Mouse (Mus musculus) stomach, postnatal 0 days (tissue): ENCODE results near the gene Crtac1. TPM values are rescaled to one million over a fixed set of nuclear protein-coding genes. Genes with fewer than 3 reads are reported as not detected.

Source experiments
- ATAC-seq: fragments of 200-750 bp; cut with Nextera tagmentation; 2 replicates; pipeline ENCODE4 v1.8.0; 2017; ENCODE audit not compliant: low FRiP score, low TSS enrichment
- DNase-seq: peaks from one replicate; pipeline ENCODE4 v3.0.0-alpha.2; 2016; ENCODE audit warnings: low spot score
- H3K27ac ChIP-seq: fragments of 300-500 bp; sonication (generic); replicated peaks from 2 replicates; pipeline ENCODE4 v1.5.1; 2014; ENCODE audit warnings: mild to moderate bottlenecking, control low read depth
- H3K27me3 ChIP-seq: fragments of 300-500 bp; sonication (generic); 2 replicates; pipeline ENCODE4 v1.6.1; 2014; ENCODE audit warnings: low read length; ENCODE audit not compliant: control insufficient read depth, insufficient read depth
- H3K36me3 ChIP-seq: fragments of 300-500 bp; sonication (generic); 2 replicates; pipeline ENCODE4 v1.6.1; 2014; ENCODE audit warnings: low read length, mixed read lengths; ENCODE audit not compliant: control insufficient read depth, insufficient read depth
- H3K4me1 ChIP-seq: fragments of 300-500 bp; sonication (generic); replicated peaks from 2 replicates; pipeline ENCODE4 v1.6.1; 2014; ENCODE audit warnings: antibody characterized with exemption; ENCODE audit not compliant: control insufficient read depth, insufficient read depth
- H3K4me2 ChIP-seq: fragments of 300-500 bp; sonication (generic); replicated peaks from 2 replicates; pipeline ENCODE4 v1.6.1; 2014; ENCODE audit warnings: low read depth, mild to moderate bottlenecking, control low read depth, moderate library complexity
- H3K4me3 ChIP-seq: fragments of 300-500 bp; sonication (generic); 2 replicates; pipeline ENCODE4 v1.5.1; 2014; ENCODE audit warnings: low read depth, low read length, control low read depth
- H3K9ac ChIP-seq: fragments of 300-500 bp; sonication (generic); 2 replicates; pipeline ENCODE4 v1.6.1; 2014; ENCODE audit warnings: mild to moderate bottlenecking, low read length, control low read depth, mixed read lengths
- H3K9me3 ChIP-seq: fragments of 300-500 bp; sonication (generic); 2 replicates; pipeline ENCODE4 v1.6.1; 2016; ENCODE audit warnings: low read length; ENCODE audit not compliant: control insufficient read depth
- CTCF ChIP-seq: IDR thresholded peaks from 2 replicates; pipeline ENCODE4 v1.5.1; 2016; ENCODE audit warnings: antibody characterized with exemption, low read depth, mild to moderate bottlenecking, moderate library complexity
- EP300 ChIP-seq: optimal IDR thresholded peaks from 2 replicates; pipeline ENCODE3; 2016; ENCODE audit warnings: antibody characterized with exemption
- WGBS: fragments of 180-500 bp; shearing (Covaris S2); extraction: QIAGEN DNeasy Blood & Tissue Kit; methylation state at CpG from one replicate; pipeline ENCODE4 v1.1.7; 2014; 5-methylcytosine and 5-hydroxymethylcytosine counted together
- polyA plus RNA-seq: library from polyadenylated mRNA; unstranded; fragments of >200 nt; fragmentation: Nextera tagmentation; extraction: Ambion mirVana; gene quantifications from 2 replicates; pipeline ENCODE4 v1.2.1, GENCODE M21; 2015

Gene Crtac1
- polyA plus RNA-seq, 1 experiment from 2014 or later = 4.5 TPM

- TF ChIP-seq CTCF (no peak), EP300 (no peak)
- 74% methylated on average over 4 of the region's 5 CpGs for WGBS
These were observed 109.6 kb downstream of the Crtac1 start for GRCm38 (mm10) chr19:42321936-42322335.

GRCm38 (mm10) chr19:42317648-42318425, 113.7 kb downstream of the Crtac1 start:
- TF ChIP-seq CTCF (no peak), EP300 (no peak)
- Histone ChIP-seq H3K27ac (no peak overlapping the region), H3K4me3 (no peak overlapping the region), H3K9me3 (no peaks in the 10 kb centered on the region), H3K9ac (no peak overlapping the region), H3K27me3 (no peaks in the 10 kb centered on the region), H3K4me1 (no peaks in the 10 kb centered on the region), H3K36me3 (no peaks in the 10 kb centered on the region), H3K4me2 (no peak overlapping the region)
- DNase-seq (no peak), ATAC-seq (no peak)
- WGBS = 43% methylated on average over 18 of the region's 18 CpGs

More at GRCm38 (mm10) chr19:42321936-42322335, 109.6 kb downstream of the Crtac1 start:
- Histone ChIP-seq H3K36me3 (no peaks in the 10 kb centered on the region), H3K4me1 (no peaks in the 10 kb centered on the region), H3K4me2 (no peak overlapping the region), H3K27me3 (no peaks in the 10 kb centered on the region), H3K4me3 (no peak overlapping the region), H3K9ac (no peak overlapping the region), H3K9me3 (no peaks in the 10 kb centered on the region), H3K27ac (no peak overlapping the region)
- DNase-seq (no peak), ATAC-seq (no peak)

- Histone ChIP-seq H3K4me1 (no peaks in the 10 kb centered on the region), H3K4me3 (no peak overlapping the region), H3K9me3 (no peaks in the 10 kb centered on the region), H3K27ac (no peak overlapping the region), H3K27me3 (no peaks in the 10 kb centered on the region), H3K36me3 (no peaks in the 10 kb centered on the region), H3K9ac (no peak overlapping the region), H3K4me2 (no peak overlapping the region)
- no peak for ATAC-seq
- TF ChIP-seq CTCF (no peak), EP300 (no peak)
- WGBS = 58% methylated on average over 8 of the region's 8 CpGs
- DNase-seq = peak; percentile 19
These were observed 114.6 kb downstream of the Crtac1 start for GRCm38 (mm10) chr19:42316998-42317397.

- 75% methylated on average over 2 of the region's 2 CpGs for WGBS
- TF ChIP-seq CTCF = no peak
- TF ChIP-seq EP300 = no peak
- no peak for DNase-seq
- no peaks in the 10 kb centered on the region for H3K27me3 ChIP-seq
- no peaks in the 10 kb centered on the region for H3K9me3 ChIP-seq
- ATAC-seq = no peak
- no peaks in the 10 kb centered on the region for H3K4me1 ChIP-seq
- no peak overlapping the region for H3K4me3 ChIP-seq
- H3K4me2 ChIP-seq = no peak overlapping the region
- no peak overlapping the region for H3K27ac ChIP-seq
- no peak overlapping the region for H3K9ac ChIP-seq
- no peaks in the 10 kb centered on the region for H3K36me3 ChIP-seq
These were observed 115.1 kb downstream of the Crtac1 start for GRCm38 (mm10) chr19:42316525-42316924.

- 0% methylated on average over 1 of the region's 1 CpGs for WGBS
- Histone ChIP-seq H3K4me2 (no peak overlapping the region), H3K4me3 (no peak overlapping the region), H3K27me3 (no peaks in the 10 kb centered on the region), H3K9ac (no peak overlapping the region), H3K9me3 (no peaks in the 10 kb centered on the region), H3K4me1 (no peaks in the 10 kb centered on the region), H3K27ac (no peak overlapping the region), H3K36me3 (no peaks in the 10 kb centered on the region)
- DNase-seq (peak; percentile 78), ATAC-seq (peak; percentile 60; the same call in 1 of the 2 replicates)
- no peak for TF ChIP-seq EP300
- peak; percentile 96 for TF ChIP-seq CTCF
These were observed 115.7 kb downstream of the Crtac1 start for GRCm38 (mm10) chr19:42315914-42316313.

- H3K4me1 ChIP-seq = no peaks in the 10 kb centered on the region
These were observed 116.4 kb downstream of the Crtac1 start for GRCm38 (mm10) chr19:42315070-42315679.

More at GRCm38 (mm10) chr19:42315070-42315679, 116.4 kb downstream of the Crtac1 start:
- no peak overlapping the region for H3K4me3 ChIP-seq
- H3K9me3 ChIP-seq = no peaks in the 10 kb centered on the region
- no peak for DNase-seq
- H3K4me2 ChIP-seq = no peak overlapping the region
- ATAC-seq = no peak; the same call in 1 of the 2 replicates
- H3K27me3 ChIP-seq = no peaks in the 10 kb centered on the region
- no peak for TF ChIP-seq CTCF
- TF ChIP-seq EP300 = no peak
- no peaks in the 10 kb centered on the region for H3K36me3 ChIP-seq
- 59% methylated on average over 6 of the region's 6 CpGs for WGBS
- H3K9ac ChIP-seq = no peak overlapping the region
- H3K27ac ChIP-seq = no peak overlapping the region
